Mouse (Mus musculus) embryonic facial prominence, embryonic 10.5 days (tissue): Measurements from ENCODE around the gene Pitpnb. TPM values are rescaled to one million over a fixed set of nuclear protein-coding genes. Genes with fewer than 3 reads are reported as not detected.

Experiments
- DNase-seq: peaks from one replicate; pipeline ENCODE4 v3.0.0-alpha.2; 2017; ENCODE audit warnings: low spot score
- H3K27ac ChIP-seq: fragments of 300-500 bp; sonication (generic); replicated peaks from 2 replicates; pipeline ENCODE4 v1.5.1; 2016; ENCODE audit warnings: mild to moderate bottlenecking
- H3K27me3 ChIP-seq: fragments of 300-500 bp; sonication (generic); replicated peaks from 2 replicates; pipeline ENCODE4 v1.6.1; 2016; ENCODE audit warnings: low read depth, mild to moderate bottlenecking; ENCODE audit not compliant: poor library complexity, severe bottlenecking
- H3K36me3 ChIP-seq: fragments of 300-500 bp; sonication (generic); replicated peaks from 2 replicates; pipeline ENCODE4 v1.6.1; 2016; ENCODE audit warnings: mild to moderate bottlenecking, moderate library complexity
- H3K4me1 ChIP-seq: fragments of 300-500 bp; sonication (generic); 2 replicates; pipeline ENCODE4 v1.6.1; 2016
- H3K4me3 ChIP-seq: fragments of 300-500 bp; sonication (generic); 2 replicates; pipeline ENCODE4 v1.5.1; 2016; ENCODE audit warnings: mild to moderate bottlenecking, moderate library complexity
- H3K9me3 ChIP-seq: fragments of 300-500 bp; sonication (generic); 2 replicates; pipeline ENCODE4 v1.6.1; 2016; ENCODE audit warnings: mild to moderate bottlenecking
- WGBS: fragments of 180-500 bp; shearing (Covaris S2); methylation state at CpG from one replicate; pipeline ENCODE4 v1.1.7; 2016; 5-methylcytosine and 5-hydroxymethylcytosine counted together
- polyA plus RNA-seq: library from polyadenylated mRNA; unstranded; fragments of >200 nt; fragmentation: Nextera tagmentation; extraction: Ambion mirVana; gene quantifications from 2 replicates; pipeline ENCODE4 v1.2.1, GENCODE M21; 2016

The Pitpnb gene
- polyA plus RNA-seq, 1 experiment from 2014 or later, result 127 TPM

- Histone ChIP-seq H3K27ac (0 out of 2 replicates have a peak overlapping the region, but pooled peaks have one; percentile 14), H3K36me3 (peaks cover 90% of the 10 kb centered on the region), H3K4me3 (no peak overlapping the region), H3K9me3 (no peaks in the 10 kb centered on the region), H3K27me3 (no peaks in the 10 kb centered on the region), H3K4me1 (peaks cover 88% of the 10 kb centered on the region)
- 62% methylated on average over 16 of the region's 16 CpGs for WGBS
- DNase-seq, result no peak
Measured at GRCm38 (mm10) chr5:111434342-111434842, 103.8 kb downstream of the Pitpnb start.

DNA sequence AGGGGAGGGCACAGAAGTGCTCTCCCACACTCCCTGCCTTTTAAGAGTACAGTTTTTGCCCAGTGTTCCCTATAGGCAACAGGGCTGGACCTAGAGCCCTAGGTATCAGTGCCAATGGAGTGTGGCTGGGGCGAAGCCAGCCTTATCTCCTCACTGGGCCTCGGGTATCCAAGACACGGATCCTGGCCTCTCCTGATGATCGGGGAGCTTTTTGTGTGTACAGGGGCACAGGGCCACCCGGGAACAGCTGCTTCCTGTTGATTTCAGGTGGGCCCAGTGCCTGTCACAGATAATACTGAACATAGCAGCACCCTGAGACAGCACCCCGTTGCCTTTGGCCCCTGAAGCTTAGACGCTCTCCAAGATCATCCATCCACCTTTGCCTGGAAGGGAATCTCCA lies 105.7 kb downstream of the Pitpnb start:
- peak overlapping the region; percentile 31; the same call in 1 of the 2 replicates for H3K27ac ChIP-seq
- no peak overlapping the region for H3K4me3 ChIP-seq
- no peaks in the 10 kb centered on the region for H3K9me3 ChIP-seq
- H3K36me3 ChIP-seq, result peaks cover 94% of the 10 kb centered on the region
- H3K4me1 ChIP-seq, result peaks cover 86% of the 10 kb centered on the region
- 89% methylated on average over 7 of the region's 7 CpGs for WGBS
- no peak for DNase-seq
- H3K27me3 ChIP-seq, result no peaks in the 10 kb centered on the region

DNA sequence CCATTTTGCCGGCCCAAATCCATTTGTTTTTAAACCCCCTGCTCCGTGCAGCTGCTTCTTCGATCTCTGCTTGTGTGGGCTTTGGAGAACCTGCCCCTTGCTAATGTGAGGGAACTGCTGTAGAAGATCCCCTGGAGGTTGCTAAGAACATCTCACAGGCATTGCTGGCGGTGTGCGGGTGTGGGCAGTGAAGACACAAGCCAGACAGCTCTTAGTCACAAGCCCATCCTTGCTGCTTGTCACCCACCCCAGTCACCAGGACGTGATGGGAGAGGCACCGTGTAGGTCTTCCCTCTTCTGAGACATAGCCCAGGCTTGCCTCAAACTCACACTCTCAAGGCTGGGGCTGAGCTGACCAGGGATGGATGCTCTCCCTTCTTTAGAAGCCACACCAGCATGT lies 106.6 kb downstream of the Pitpnb start:
- no peak overlapping the region for H3K4me3 ChIP-seq
- no peaks in the 10 kb centered on the region for H3K27me3 ChIP-seq
- no peak overlapping the region for H3K27ac ChIP-seq
- H3K4me1 ChIP-seq, result peaks cover 86% of the 10 kb centered on the region
- no peak for DNase-seq
- H3K36me3 ChIP-seq, result peaks cover 98% of the 10 kb centered on the region
- 72% methylated on average over 7 of the region's 7 CpGs for WGBS
- H3K9me3 ChIP-seq, result no peaks in the 10 kb centered on the region

Other genes with a start within 250 kb of the Pitpnb start
- gene Mn1, start 86.6 kb downstream of the Pitpnb start, polyA plus RNA-seq, result 44.3 and 49.5 TPM in 2 replicates